Mouse (Mus musculus): Measurements from ENCODE around the gene Nemp1. TPM values are rescaled to one million over a fixed set of nuclear protein-coding genes. Genes with fewer than 3 reads are reported as not detected.
A peak's percentile ranks its signal among the peaks of the same experiment; 100 is the strongest.

Gene Nemp1
- polyA plus RNA-seq, 1 experiment from 2014 or later: 13.2 TPM

DNA sequence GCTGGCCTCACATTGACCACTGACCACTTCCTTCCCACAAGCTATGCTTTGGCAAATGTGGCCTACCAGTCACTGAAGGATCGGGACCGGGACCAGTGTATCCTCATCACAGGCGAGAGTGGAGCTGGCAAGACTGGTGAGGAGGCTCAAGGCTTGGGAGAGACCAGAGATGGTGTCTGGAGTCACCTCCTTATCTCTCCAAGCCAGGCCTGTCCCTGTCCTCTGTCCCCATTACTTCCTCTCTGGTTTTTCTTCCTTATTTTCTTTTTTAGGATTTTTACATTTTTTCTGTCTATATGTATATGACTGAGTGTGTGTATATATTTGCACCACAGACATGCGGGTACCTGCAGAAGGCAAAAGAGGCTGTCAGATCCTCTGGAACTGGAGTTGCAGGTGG is 39.1 kb downstream of the Nemp1 start:
- no peak for DNase-seq
- no peak for TF ChIP-seq CTCF (IDR thresholded peaks at IDR 0.05; ENCODE audit: low read depth)
- no peak overlapping the region for H3K4me2 ChIP-seq
- no peaks in the 10 kb centered on the region for H3K36me3 ChIP-seq (ENCODE audit: insufficient read depth)
- H3K4me1 ChIP-seq (ENCODE audit: insufficient read depth): no peaks in the 10 kb centered on the region
- H3K9ac ChIP-seq: no peak overlapping the region
- WGBS: 90% methylated on average over 4 of the region's 4 CpGs
- ATAC-seq (ENCODE audit: insufficient read depth): no peak
- no peak overlapping the region for H3K27ac ChIP-seq (ENCODE audit: low read depth)
- no peak overlapping the region for H3K4me3 ChIP-seq (ENCODE audit: low read depth, low read length)
- H3K27me3 ChIP-seq (ENCODE audit: insufficient read depth, low read length): no peaks in the 10 kb centered on the region
- H3K9me3 ChIP-seq (ENCODE audit: low read depth, low read length): no peaks in the 10 kb centered on the region

DNA sequence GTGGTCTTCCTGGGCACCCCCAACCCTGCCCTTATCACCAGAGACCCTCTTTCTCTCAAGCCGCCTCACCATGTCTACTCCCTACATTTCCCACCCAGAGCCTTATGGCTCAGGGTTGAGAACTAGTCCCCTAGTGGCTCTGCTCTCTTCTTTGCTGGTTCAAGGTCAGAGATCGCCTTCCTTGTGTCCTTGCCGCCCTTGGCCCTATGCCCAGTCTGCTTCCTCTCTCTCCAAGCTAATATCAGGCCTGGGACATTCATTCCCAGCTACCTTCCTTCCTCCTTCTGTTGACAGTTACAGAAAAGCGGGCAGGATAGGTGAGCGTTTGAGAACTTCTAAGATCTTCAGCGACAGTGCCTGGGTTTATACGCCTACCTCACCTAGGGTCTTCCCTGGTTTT is 41.0 kb downstream of the Nemp1 start:
- no peak overlapping the region for H3K27ac ChIP-seq (ENCODE audit: low read depth)
- no peaks in the 10 kb centered on the region for H3K36me3 ChIP-seq (ENCODE audit: insufficient read depth)
- 60% methylated on average over 7 of the region's 7 CpGs for WGBS
- DNase-seq (peak; percentile 47), ATAC-seq (ENCODE audit: insufficient read depth) (no peak)
- H3K4me3 ChIP-seq (ENCODE audit: low read depth, low read length): no peak overlapping the region
- no peak overlapping the region for H3K4me2 ChIP-seq
- no peaks in the 10 kb centered on the region for H3K27me3 ChIP-seq (ENCODE audit: insufficient read depth, low read length)
- no peaks in the 10 kb centered on the region for H3K4me1 ChIP-seq (ENCODE audit: insufficient read depth)
- TF ChIP-seq CTCF (IDR thresholded peaks at IDR 0.05; ENCODE audit: low read depth): no peak
- no peak overlapping the region for H3K9ac ChIP-seq
- H3K9me3 ChIP-seq (ENCODE audit: low read depth, low read length): no peaks in the 10 kb centered on the region

DNA sequence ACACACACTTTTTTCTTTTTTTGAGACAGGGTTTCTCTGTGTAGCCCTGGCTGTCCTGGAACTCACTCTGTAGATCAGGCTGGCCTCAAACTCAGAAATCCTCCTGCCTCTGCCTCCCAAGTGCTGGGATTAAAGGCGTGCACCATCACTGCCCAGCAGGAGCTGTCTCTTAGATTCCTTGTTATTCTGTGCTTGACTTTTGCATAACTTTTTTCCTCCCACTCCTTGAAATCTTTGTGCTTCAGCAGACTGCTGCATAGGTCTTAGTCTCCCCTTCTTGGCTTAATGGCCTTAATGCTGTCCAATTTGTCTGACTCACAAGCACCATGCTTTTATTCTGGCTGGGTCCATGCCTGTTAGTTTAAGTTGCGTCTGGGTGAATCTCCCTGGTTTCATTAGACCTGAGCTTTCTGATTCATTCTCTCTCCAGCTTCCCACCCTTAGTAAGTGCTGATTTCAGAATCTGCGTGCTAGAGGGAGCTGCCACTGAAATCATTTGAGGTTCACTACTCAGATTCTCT is 42.2 kb downstream of the Nemp1 start:
- no peak for TF ChIP-seq CTCF (IDR thresholded peaks at IDR 0.05; ENCODE audit: low read depth)
- 75% methylated on average over 3 of the region's 3 CpGs for WGBS
- H3K9me3 ChIP-seq (ENCODE audit: low read depth, low read length): no peaks in the 10 kb centered on the region
- no peaks in the 10 kb centered on the region for H3K36me3 ChIP-seq (ENCODE audit: insufficient read depth)
- no peak overlapping the region for H3K9ac ChIP-seq
- H3K4me3 ChIP-seq (ENCODE audit: low read depth, low read length): no peak overlapping the region
- H3K27ac ChIP-seq (ENCODE audit: low read depth): no peak overlapping the region
- DNase-seq: no peak
- no peaks in the 10 kb centered on the region for H3K27me3 ChIP-seq (ENCODE audit: insufficient read depth, low read length)
- H3K4me1 ChIP-seq (ENCODE audit: insufficient read depth): no peaks in the 10 kb centered on the region
- no peak for ATAC-seq (ENCODE audit: insufficient read depth)
- no peak overlapping the region for H3K4me2 ChIP-seq

DNA sequence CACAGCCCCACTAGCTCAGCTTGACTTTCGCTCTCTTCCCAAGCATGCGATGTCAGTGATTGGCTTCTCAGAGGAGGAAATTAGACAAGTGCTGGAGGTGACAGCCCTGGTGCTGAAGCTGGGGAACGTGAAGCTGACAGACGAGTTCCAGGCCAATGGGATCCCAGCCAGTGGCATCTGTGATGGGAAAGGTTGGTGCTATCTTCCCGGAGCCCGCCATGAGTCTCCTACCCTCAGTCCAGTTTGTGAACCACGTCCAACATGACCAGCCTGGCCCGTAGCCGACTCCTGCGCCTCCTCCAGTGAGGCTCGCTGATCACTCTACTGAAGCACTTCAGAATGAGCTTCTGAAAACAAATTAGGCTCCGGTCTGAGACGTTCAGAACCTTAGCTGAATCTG is 43.6 kb downstream of the Nemp1 start:
- ATAC-seq (ENCODE audit: insufficient read depth): no peak
- Histone ChIP-seq H3K27ac (ENCODE audit: low read depth) (no peak overlapping the region), H3K4me1 (ENCODE audit: insufficient read depth) (no peaks in the 10 kb centered on the region), H3K27me3 (ENCODE audit: insufficient read depth, low read length) (no peaks in the 10 kb centered on the region), H3K4me3 (ENCODE audit: low read depth, low read length) (no peak overlapping the region), H3K9ac (no peak overlapping the region), H3K4me2 (no peak overlapping the region), H3K9me3 (ENCODE audit: low read depth, low read length) (no peaks in the 10 kb centered on the region), H3K36me3 (ENCODE audit: insufficient read depth) (no peaks in the 10 kb centered on the region)
- no peak for TF ChIP-seq CTCF (IDR thresholded peaks at IDR 0.05; ENCODE audit: low read depth)
- DNase-seq: no peak
- WGBS: 63% methylated on average over 13 of the region's 13 CpGs

DNA sequence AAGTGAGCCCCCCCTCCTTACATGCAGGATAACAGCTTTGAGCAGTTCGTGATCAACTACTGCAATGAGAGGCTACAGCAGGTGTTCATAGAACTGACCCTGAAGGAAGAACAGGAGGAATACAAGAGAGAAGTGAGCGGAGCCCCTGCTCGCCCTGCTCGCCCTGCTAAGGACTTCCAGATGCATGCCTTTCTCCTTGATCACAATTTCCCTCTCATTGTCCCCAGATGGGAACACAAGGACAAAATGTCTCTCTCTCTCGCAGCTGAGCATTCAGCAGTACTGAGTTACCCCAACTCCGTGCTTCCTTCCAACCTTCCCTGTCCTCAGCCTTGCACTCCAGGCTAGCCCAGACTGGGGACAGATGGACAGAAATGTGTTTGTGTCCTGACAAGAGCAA is 46.0 kb downstream of the Nemp1 start:
- Histone ChIP-seq H3K4me2 (no peak overlapping the region), H3K4me3 (ENCODE audit: low read depth, low read length) (no peak overlapping the region)
- no peak for ATAC-seq (ENCODE audit: insufficient read depth)

DNA sequence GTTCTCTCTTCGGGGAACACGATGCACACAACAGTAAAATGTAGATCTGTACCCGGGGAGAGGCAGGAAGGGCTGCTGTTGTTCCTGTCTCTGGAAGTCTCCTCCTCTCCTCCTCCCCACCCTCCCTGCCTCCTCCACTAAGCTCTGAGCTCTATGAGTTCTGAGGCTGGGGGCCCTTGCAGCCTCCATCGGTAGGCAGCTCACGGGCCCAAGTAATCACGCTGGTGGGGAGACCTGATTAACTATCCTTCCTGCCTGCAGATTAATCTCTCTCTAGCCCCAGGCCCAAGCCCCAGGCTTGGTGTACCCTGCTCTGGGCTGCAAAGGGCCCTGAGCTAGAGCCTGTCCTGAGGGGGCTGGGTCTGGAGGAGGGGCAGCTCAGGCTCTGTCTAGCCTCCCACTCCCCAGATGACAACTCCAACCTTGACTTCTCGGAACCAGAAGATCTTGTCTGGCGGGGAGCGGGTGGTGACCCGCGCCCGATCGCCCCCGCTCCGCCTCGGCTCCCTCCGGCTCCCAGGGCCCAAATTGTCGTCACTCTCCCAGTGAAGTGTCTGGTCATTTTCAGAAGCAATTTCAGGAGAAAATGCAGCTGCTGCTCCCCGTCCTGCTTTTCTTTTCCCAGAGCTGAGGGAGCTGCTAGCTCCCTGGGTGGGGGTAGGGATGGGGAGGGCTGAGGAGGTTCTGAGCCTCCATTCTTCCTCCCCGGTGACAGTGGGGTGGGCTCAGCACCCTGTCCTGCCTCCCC is 55.1 kb downstream of the Nemp1 start:
- H3K36me3 ChIP-seq (ENCODE audit: insufficient read depth): no peaks in the 10 kb centered on the region
- peaks cover 2% of the 10 kb centered on the region; the same call in 1 of the 2 replicates for H3K4me1 ChIP-seq (ENCODE audit: insufficient read depth)
- DNase-seq (peak; percentile 43), ATAC-seq (ENCODE audit: insufficient read depth) (peak; percentile 53; the same call in 1 of the 2 replicates)
- no peaks in the 10 kb centered on the region for H3K9me3 ChIP-seq (ENCODE audit: low read depth, low read length)
- WGBS: 6% methylated on average over 20 of the region's 20 CpGs
- TF ChIP-seq CTCF (IDR thresholded peaks at IDR 0.05; ENCODE audit: low read depth): no peak
- peak overlapping the region; percentile 13 for H3K4me3 ChIP-seq (ENCODE audit: low read depth, low read length)
- H3K27me3 ChIP-seq (ENCODE audit: insufficient read depth, low read length): peaks cover 7% of the 10 kb centered on the region; the same call in 1 of the 2 replicates
- peak overlapping the region; percentile 55 for H3K4me2 ChIP-seq
- peak overlapping the region; percentile 46 for H3K9ac ChIP-seq
- peak overlapping the region; percentile 70; the same call in 1 of the 2 replicates for H3K27ac ChIP-seq (ENCODE audit: low read depth)

More for the DNA sequence above, 46.0 kb downstream of the Nemp1 start:
- no peaks in the 10 kb centered on the region for H3K36me3 ChIP-seq (ENCODE audit: insufficient read depth)
- no peak for TF ChIP-seq CTCF (IDR thresholded peaks at IDR 0.05; ENCODE audit: low read depth)
- WGBS: 66% methylated on average over 6 of the region's 6 CpGs
- H3K27me3 ChIP-seq (ENCODE audit: insufficient read depth, low read length): no peaks in the 10 kb centered on the region
- no peaks in the 10 kb centered on the region for H3K9me3 ChIP-seq (ENCODE audit: low read depth, low read length)
- H3K27ac ChIP-seq (ENCODE audit: low read depth): no peak overlapping the region
- DNase-seq: no peak
- no peaks in the 10 kb centered on the region for H3K4me1 ChIP-seq (ENCODE audit: insufficient read depth)
- no peak overlapping the region for H3K9ac ChIP-seq

DNA sequence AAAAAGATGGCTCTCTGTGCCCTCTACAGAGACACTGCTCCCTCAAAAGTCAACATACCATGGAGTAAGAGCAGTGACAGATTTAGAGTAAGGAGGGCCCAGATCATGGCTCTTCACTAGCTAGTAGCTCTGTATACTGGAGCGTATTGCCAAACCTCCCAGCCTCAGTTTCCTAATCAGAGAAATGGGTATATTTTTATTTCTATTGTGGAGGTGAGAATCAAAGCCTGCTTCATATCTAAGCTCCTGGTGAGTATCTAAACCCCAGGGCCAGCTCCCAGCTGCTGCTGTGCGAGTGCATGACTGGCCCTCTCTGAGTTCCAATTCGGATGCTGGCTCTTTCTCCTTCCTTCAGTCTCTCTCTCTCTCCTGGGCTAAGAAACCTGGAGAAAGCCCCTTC is 57.5 kb downstream of the Nemp1 start, which contains the start of gene Tac2:
Gene Tac2, plus strand, starts transcription at position 301 of the 400 bp plus-strand sequence.
- Histone ChIP-seq H3K4me3 (ENCODE audit: low read depth, low read length) (no peak within 1 kb of the TSS), H3K27ac (ENCODE audit: low read depth) (no peak within 1 kb of the TSS), H3K4me2 (no peak within 1 kb of the TSS), H3K36me3 (ENCODE audit: insufficient read depth) (no peaks in the 10 kb centered on the region), H3K9me3 (ENCODE audit: low read depth, low read length) (no peaks in the 10 kb centered on the region), H3K27me3 (ENCODE audit: insufficient read depth, low read length) (peaks cover 7% of the 10 kb centered on the region; the same call in 1 of the 2 replicates), H3K4me1 (ENCODE audit: insufficient read depth) (peaks cover 2% of the 10 kb centered on the region; the same call in 1 of the 2 replicates), H3K9ac (no peak within 1 kb of the TSS)
- DNase-seq: no peak
- no peak for TF ChIP-seq CTCF (IDR thresholded peaks at IDR 0.05; ENCODE audit: low read depth)
- 76% methylated on average over 3 of the region's 3 CpGs for WGBS
- no peak for ATAC-seq (ENCODE audit: insufficient read depth)

Measured in lung, embryonic 14.5 days (tissue).